Mouse (Mus musculus): ENCODE results near the gene Smyd1. TPM values are rescaled to one million over a fixed set of nuclear protein-coding genes. Genes with fewer than 3 reads are reported as not detected.

The Smyd1 gene
- total RNA-seq, 2 experiments from 2014 or later = 292 to 319 TPM

DNA sequence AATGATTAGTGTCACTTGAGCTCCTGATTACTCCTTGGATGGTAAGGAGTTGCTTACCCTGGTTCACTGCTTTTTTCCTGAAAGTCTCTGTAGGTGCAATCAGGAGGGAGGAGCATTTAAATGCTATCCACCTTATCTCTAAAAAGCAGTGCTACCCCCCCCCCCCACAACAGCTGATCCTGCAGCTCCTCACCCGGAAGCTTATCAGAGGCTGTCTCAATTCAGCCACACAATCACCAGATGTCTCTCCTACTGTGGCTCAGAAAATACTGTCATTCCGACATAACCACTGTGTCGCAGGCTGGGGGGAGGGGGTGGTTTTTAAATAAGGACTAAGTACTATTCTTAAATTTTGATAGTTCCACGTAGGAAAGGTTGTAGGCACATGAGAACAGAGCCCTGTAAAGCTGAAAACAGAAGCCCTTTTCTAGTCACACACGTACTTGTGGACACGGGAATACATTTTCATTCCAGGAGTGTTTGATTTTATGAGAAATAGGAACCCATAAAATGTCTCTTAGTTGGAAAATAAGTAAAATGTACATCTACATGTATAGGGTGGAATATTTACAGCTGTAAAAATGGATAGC is 61.9 kb downstream of the Smyd1 start:
- no peak for DNase-seq

DNA sequence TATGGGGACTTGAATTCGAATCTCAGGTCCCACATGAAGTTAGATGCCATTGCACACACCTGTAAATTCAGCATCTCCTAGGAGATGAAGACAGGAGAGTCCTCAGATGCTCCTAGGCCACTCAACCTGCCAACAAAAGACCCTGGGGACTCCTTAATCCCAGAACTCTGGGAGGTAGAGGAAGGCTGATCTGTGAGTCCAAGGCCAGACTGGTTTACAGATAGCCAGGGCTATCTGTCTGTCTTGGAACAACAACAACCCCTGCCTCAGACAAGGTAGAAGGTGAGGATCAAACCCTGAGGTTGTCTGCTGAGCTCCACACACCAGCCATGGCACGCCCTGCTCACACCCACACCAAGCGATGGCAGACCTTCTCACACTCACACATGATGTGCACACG is 62.9 kb downstream of the Smyd1 start:
- no peak for DNase-seq

DNA sequence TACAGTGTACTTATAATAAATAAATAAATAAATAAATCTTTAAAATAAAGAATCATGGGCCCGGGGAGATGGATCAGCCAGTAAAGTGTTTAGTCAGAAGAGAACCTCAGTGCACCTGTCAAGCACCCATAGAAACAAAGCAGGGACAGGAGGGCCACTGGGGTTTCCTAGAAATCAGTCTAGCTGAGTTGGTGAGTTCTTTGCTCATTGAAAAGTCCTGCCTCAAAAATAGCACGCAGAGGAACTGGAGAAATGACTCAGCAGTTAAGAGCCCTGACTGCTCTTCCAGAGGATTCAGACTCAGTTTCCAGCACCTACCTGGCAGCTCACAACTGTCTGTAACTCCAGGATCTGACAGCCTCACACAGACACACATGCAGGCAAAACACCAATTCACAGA is 63.5 kb downstream of the Smyd1 start:
- DNase-seq = no peak

DNA sequence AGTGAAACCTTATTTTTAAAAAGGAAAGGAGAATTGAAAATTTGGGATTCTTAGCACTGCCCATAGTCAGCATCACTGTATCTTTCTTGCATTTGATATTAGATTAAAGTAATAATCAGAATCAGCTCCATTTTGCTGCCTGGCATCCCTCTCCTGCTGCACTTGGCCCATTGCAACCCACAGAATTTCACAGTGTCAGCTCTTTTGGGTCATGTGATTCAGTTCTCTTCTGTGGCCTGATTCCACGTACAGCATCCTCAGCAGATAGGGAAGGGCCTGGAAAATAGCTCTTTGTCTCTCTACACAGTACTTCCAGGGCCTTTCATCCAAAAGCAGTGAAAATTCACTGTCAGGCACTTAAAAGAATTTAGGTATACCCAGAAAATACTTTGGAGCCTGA is 64.7 kb downstream of the Smyd1 start:
- DNase-seq = no peak

DNA sequence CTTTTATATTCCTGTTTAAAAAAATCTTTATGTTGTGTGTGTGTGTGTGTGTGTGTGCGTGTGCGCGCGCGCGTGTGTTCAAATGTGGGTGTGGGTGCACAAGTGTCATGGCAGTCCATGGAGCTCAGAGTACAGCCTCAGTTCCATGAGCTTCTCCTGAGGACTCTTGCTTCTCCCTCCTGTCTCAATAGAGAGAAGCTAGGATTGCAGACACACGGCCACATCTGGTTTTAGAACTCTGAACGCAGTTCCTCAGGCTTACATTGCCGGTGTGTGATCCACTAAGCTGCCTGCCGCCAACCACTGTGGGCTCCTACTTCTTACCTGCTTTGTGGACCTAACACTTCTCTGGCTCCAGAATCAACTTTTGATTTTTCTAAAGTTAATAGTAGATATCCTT is 65.9 kb downstream of the Smyd1 start:
- DNase-seq = no peak

DNA sequence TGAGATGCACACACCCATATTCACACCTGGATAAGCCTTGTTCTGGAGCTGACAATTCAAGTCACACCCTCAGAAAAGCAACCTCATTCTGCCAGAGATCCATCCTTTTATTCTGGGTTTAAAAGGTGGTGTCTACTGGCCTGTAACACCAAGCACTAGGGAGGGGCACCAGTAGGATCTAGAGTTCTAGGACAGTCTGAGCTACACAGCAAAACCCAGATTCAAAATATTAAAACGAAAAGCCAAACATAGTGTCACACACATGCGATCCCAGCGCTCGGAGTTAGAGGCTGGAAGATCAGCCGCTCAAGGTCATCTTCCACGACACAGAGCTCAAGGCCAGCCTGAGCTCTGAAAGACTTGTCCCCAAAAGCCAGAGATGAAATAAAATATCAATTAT is 67.6 kb downstream of the Smyd1 start:
- no peak for DNase-seq

DNA sequence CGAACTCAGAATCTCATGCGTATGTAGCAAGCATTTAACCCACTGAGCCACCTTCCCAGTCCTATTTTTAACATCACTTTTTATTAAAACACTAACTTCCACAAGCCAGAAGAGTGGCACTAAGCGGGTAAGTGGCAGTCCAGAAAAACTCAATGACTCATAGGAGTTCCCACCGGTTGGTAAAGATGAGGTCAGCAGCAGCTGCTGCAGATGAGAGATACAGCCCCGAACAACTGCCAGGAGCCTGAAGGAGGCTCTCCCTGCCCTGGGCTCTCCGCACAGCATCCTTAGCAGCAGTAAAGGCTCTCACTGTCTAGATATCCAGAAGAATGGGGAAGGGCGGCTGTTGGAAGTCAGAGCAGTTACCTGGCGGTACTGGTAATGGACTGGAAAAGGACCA is 71.1 kb downstream of the Smyd1 start:
- DNase-seq = no peak

DNA sequence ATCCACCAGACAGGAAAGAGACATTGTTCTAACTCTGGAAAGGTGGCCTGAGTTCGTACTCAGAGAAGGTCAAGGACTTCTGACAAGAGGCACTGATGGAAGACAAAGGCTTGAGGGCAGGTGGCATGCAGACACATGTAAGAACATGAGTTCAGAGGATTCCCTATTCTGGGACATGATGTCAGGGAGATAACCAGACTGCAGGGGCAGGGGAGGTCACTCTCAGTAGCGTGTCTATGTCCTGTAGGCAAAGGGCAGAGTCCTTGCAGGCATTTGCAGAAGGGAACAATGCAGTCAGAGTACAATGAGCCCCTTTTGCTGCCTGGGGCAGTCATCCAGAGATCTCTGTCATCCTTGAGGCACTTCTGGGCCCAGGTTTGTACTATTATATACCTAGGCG is 72.4 kb downstream of the Smyd1 start:
- DNase-seq = no peak

DNA sequence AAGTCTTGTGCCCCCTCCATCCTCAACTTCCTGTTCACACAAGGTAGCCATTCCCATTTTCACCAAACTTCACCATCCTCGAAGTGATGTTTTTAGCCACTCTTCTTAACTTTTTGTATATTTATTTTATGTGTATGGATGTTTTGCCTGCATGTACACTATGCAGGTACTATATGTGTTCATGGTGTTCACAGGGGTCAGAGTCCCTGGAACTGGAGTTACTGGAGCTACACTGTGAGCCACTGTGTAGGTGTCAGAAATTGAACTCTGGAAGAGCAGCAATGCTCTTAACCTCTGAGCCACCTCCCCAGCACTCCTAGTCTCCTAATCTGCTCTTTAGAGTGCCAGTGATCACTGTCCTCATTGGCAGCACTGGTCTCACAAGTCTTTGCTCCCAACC is 73.6 kb downstream of the Smyd1 start:
- no peak for DNase-seq

DNA sequence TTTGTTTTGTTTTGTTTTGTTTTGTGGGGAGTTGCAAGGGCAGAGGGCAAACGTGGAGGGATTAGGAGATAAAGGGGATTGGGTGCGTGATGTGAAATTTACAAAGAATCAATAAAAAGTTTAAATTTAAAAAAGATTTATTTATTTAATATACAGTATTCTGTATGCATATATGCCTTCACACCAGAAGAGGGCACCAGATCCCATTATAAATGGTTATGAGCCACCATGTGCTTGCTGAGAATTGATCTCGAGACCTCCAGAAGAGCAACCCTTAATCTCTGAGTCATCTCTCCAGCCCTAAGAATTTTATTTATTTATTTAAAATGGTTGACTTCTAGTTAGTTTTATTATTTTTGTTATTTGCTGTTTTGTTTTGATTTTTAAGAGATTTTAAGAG is 78.8 kb downstream of the Smyd1 start:
- DNase-seq = no peak

DNA sequence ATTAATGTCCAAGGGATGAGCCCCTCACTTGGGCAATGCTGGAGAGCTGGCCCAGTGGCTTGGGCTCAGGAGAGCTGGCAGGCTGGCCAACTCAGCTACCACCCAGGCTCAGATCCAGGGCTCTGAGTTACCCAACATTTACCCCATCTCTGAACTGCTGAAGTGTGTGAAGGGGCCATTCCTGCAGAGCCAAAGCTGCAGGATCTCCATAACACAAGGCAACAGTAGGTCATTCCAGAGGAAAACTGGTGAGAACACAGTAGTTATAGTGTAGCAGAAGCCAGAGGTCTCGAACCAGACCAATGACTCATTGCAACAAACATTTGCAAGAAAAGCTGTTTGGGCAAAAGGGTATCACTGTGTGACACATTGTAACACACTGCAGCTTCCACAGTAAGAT is 79.2 kb downstream of the Smyd1 start:
- no peak for DNase-seq

DNA sequence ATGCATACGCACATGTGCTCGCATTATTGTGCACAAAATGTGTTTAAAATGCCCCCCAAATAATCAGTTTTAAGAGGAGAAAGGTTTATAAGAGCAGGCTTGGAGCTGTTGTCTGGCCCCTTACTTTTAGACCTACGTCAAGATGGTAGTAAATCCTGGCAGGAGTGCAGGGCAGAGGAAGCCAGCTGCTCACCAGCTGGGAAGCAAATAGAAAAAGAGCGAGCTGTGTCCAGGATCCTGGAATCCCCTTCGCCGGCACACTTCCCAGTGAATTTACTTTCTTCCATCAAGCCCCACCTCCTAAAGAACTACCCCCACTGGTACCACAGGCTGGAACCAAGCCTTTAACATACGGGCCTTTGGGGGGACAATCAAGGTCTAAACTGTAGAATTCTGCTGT is 81.2 kb downstream of the Smyd1 start:
- no peak for DNase-seq

DNA sequence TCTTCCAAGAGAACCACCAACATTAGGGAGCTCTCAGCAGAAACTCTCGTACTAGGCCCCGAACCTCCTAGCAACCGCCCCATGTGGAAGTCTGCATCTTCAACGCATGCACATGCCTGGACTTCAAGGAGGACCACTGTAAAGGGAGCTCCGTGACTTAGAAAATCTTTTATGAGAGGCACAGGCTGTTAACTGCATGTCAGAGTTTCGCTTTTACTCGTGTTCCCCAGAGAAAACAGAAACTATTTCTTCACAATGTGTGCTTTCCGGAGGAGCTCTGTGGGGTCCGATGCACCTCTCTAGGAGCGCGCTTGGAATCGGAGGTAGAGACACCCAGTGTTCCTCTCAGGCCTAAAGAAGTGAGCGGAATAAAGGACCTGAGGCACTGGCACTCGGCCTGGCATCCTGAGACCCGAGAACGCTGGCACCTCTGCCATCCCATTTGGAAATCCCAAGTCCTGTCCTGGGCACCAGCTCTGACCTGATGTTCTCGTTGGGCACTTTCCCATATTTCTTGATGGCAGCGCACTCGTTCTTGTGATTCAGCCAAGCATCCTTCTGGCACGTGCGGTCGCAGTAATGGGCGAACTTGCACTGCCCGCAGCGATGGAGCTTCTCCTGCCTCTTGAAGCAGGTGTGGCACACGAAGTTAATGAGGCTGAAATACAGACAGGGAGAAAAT is 82.8 kb downstream of the Smyd1 start:
- no peak for DNase-seq

DNA sequence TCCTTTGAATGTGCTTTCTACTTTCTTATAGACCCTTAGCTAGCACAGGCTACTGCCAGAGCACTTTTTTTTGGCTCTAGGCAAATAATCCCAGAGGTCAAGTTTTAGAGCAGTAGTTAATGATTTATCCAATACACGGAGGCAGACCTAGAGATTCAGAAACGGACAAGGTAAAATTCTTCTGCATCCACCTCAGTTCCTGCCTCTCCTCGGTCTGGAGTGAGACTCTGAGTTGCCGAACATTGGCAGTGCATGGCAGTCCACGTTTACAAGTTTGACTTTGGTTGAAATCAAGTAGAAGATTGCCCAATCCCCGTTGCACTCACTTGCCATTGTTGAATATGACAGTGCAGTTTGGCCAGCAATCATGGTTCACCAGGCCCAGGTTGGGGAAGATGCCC is 85.0 kb downstream of the Smyd1 start:
- no peak for DNase-seq

DNA sequence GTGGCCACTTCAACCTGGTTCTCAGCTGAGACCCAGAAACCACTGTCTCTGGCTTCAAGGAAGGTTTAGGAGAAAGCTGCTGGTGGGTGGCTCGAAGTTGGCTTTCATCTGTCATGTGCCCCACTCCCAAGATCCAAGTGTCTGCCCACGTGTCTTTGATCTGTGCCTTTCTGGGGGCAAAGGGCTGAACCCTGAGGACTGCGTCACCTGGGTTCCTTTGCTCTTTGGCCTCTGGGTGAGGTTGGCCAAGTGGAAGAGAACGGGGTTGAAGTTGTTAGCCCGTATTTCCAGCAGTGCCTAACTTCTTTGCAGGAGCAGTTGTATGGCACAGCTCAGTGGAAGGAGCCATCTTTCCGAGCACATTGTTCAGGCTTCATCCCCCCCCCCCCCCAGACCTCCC is 85.5 kb downstream of the Smyd1 start:
- DNase-seq = no peak

DNA sequence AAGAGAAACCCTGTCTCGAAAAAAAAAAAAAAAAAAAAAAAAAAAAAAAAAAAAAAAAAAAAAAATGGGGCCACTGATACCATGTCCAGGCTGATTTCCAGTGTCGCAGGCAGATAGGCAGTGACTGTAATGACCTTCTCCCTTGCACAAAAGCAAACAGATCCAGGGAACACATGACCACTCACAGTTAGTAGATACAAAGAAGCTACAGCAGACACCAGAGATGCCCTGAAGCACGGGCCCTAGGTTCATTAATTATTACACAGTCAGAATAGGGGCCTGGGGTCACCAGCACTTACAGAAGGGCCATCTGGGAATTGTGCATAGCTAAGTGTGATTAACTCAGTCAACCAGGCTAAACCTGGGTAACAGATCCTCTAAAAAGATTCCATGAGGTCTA is 86.1 kb downstream of the Smyd1 start:
- no peak for DNase-seq

DNA sequence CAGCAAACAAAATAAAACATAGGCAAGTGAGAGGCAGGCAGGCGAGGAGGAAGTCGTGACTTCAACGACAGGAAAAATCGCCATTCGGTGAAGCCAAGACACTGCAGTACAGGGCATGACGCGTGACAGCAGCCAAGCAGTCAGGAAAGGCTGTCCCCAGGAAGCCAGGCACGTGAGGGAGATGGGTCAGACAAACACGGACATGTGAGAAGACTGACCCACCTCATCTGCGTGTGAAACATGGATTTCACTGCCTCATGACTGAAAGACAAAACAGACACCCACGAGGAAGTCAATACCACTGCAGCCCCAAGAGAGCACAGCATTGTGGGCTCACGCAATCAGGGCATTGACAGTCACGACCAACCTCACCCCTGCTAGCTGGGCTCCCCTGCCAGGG is 86.9 kb downstream of the Smyd1 start:
- DNase-seq = no peak

DNA sequence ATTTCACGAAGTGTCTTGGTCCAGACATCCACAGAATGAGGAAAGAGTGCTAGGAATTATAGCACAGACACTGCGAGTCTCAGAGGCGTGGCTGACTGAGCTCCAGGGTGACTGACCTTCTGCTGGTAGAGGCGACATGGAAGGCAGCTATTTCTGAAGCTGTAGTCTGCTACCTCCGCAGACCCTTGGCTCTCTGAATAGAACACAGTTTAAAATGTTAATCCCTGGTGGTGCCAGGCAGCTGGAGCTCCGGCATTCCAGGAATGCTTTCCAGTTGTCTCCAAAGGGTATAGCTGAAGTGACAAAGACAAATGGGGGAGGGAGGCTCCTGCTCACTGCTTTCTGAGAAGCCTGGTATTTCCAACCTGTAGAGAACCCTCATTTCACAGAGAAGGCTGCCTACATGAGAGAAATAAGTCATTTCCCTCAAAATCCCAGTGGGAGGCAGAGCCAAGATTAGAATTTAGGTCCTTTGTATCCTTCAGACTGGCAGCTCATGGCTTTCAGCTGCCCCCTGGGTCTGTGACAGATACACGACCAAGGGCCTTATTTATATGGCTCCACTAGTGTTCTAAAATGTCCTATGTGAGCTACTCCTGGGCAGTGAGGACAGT is 94.8 kb downstream of the Smyd1 start:
- no peak for DNase-seq

DNA sequence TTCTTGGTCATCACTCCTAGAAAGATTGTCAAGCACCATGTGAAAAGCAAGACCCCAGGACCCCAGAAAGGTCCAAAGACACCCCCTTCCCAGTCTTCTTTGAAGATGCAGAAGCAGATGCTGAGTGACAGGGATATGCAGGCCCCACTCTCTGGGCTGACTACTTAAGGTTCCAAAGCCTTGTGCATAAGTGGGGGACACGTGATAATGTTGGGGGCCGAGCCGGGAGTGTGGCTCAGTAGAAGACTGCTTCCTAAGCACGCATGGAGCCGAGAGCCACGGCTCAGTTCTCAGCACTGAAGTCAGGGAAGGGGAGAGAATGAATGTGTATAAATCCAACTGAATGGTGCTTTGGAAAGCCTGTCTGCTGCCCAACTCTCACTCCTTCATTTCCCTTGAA is 95.5 kb downstream of the Smyd1 start:
- no peak for DNase-seq

DNA sequence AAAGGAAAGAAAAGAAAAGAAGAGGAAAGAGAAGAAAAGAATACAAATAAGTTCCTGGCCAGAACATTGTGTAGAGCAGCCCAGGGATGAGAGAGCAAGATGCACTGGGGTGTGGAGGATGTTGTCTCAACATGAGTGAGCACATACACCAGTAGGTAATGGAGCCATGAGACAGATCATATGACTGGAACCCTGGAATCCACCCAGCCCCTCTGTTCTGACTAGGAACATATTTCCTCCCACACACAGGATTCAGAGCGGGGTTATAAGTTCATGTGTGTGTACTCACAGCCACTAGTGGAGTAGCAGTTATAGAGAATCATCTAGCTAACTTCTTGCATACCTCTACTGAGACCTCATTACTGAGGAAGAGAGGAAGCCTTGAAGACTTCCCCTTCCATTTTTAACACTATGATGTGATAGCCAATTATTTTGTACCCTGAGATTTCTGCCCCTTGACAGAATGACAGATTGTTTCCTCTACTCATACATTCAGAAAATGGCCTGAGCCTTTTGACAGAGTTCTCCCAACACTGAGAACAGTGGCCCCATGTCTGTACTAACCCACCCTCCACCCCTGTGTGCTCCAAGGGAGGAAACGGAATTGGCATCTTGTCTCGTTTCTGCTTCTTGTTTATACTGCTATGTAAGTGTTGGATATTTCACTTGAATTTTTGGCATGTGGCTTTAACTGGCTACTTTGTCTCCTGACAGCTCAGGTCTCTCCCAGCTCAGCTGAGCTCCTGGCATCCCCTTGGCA is 97.7 kb downstream of the Smyd1 start:
- no peak for DNase-seq

DNA sequence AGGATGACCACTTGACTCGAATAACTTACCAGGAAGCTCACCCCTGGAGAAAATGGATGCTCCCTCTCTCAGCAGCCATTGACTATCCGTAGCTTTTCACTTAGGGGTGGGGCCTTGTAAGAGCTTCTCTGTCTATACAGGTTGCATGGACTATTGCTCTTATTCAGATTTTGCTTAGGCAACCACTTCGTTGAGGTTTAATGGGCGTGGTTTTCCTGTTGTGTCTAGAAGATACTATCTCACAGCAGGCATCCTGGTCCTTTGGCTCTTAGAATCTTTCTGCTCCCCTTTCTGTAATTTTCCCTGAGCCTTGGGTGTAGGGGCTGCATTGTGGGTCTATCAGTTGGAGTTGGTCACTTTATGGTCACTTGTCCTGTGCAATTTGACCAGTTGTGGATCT is 100.5 kb downstream of the Smyd1 start:
- no peak for DNase-seq

DNA sequence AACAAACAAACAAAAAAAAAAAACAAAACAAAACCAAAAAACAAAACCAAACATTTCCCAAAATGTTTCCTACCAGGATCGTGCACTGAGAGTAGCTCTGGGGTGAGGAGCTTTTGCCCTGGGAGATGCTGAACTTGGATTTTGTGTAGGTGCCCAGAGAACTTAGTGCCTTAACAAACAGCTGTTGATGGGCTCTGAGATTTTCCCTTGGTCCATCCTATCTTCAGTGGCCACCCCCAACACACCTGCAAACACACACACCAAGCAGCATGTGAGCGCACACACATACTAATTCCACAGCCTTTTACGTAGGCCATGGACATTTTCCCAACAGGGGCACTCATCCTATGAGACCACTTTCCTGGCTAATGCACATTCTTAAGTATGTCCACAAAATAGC is 109.6 kb downstream of the Smyd1 start:
- DNase-seq = no peak

DNA sequence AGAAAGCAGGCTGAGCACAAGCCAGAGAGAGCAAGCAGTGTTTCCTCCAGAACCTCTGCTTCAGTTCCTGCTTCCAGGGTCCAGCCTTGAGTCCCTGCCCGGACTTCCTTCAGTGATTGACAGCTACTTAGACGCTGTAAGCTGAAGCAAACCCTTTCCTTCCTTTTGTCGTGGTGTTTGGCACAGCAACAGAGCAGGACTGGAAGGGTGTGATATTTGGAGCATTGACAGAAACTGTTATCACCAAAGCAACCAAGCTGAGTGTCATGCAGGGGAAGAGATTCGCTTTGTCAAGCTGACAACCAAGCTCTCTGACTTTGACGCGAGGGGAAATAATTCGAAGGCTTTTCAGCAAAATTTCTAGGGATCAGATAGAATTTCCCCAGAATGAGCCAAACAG is 110.1 kb downstream of the Smyd1 start:
- DNase-seq = no peak
